Mouse (Mus musculus): ENCODE results near the gene Zranb3. TPM values are rescaled to one million over a fixed set of nuclear protein-coding genes. Genes with fewer than 3 reads are reported as not detected.
"Not testable (repeated sequence)": the region's sequence is repeated elsewhere in the genome, so short reads cannot be mapped to it uniquely, and the experiment has no call there.

The Zranb3 gene
- polyA plus RNA-seq, 1 experiment from 2014 or later = 17.5 TPM

DNA sequence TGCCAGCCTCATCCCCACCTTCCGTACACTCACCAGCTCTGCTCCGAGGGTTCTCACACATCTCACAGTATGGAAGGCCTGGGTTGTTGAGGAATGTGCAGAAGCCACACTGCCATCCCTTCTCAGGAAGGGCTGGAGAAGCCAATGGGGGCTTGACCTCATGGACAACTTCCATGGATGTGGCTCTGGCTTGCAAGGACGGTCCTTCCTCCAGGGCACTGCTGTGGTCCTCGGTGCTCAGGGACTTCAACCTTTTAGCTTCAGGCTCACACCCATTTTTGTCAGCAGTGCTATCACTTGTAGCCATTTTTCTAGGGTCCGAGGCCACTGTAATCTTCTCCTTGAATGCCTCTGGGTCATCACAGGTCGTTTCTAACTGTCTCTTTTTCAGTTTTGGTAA lies 126.7 kb downstream of the Zranb3 start:
- Histone ChIP-seq H3K4me3 (no peak overlapping the region), H3K27ac (no peak overlapping the region), H3K27me3 (ENCODE audit: poor library complexity, severe bottlenecking) (no peaks in the 10 kb centered on the region), H3K4me1 (no peaks in the 10 kb centered on the region), H3K36me3 (replicated peaks) (peaks cover 23% of the 10 kb centered on the region), H3K9me3 (no peaks in the 10 kb centered on the region)
- 88% methylated on average over 6 of the region's 6 CpGs for WGBS
- no peak for DNase-seq (ENCODE audit: extremely low spot score, low spot score)

- no peak for DNase-seq (ENCODE audit: extremely low spot score, low spot score)
- Histone ChIP-seq H3K4me3 (no peak overlapping the region), H3K4me1 (no peaks in the 10 kb centered on the region), H3K9me3 (no peaks in the 10 kb centered on the region), H3K36me3 (replicated peaks) (peaks cover 27% of the 10 kb centered on the region), H3K27ac (no peak overlapping the region), H3K27me3 (ENCODE audit: poor library complexity, severe bottlenecking) (no peaks in the 10 kb centered on the region)
- 81% methylated on average over 2 of the region's 2 CpGs for WGBS
These were observed 127.2 kb downstream of the Zranb3 start for GRCm38 (mm10) chr1:127975676-127976075.

DNA sequence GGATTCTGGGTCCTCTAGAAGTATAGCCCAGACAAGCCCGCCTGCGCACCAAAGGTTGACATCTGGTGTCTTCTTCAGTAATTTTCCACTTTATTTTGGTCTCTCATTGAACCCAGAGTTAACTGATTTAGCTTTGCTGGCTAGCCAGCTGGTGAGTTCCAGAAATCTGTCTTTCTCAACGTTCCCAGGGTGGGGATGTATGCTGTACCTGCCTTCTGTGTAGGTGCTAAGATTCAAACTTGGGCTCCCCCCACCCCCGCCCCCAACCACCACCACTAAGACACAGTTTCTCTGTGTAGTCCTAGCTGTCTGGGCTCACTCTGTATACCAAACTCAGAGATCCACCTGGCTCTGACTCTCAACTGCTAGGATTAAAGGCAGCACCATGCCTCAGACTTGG lies 128.8 kb downstream of the Zranb3 start:
- DNase-seq (ENCODE audit: extremely low spot score, low spot score) = no peak

DNA sequence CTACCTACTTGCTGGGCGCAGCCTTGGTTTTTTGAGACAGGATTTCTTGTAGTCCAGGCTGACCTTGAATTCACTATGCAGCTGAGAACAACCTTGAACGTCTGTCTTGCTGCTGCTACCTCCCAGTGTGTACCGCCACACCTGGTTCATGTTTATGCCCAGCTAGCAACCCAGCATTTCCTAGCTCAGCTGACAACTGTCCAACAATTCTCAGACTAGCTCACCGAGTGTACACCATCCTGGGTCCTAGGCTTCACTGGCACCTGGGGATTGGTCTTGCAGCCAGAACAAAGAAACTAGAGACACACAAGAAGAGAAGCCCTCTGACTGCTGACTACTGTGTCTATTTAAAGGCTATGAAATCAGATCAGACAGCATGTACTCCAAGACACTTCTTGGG lies 132.0 kb downstream of the Zranb3 start:
- H3K4me1 ChIP-seq = peaks cover 6% of the 10 kb centered on the region; the same call in 1 of the 2 replicates
- no peak for DNase-seq (ENCODE audit: extremely low spot score, low spot score)
- H3K27me3 ChIP-seq (ENCODE audit: poor library complexity, severe bottlenecking) = no peaks in the 10 kb centered on the region
- no peaks in the 10 kb centered on the region for H3K9me3 ChIP-seq
- no peak overlapping the region for H3K27ac ChIP-seq
- H3K4me3 ChIP-seq = no peak overlapping the region
- peaks cover 35% of the 10 kb centered on the region for H3K36me3 ChIP-seq (replicated peaks)
- 87% methylated on average over 4 of the region's 4 CpGs for WGBS

More for the DNA sequence above, 128.8 kb downstream of the Zranb3 start:
- no peak overlapping the region for H3K4me3 ChIP-seq
- peaks cover 33% of the 10 kb centered on the region for H3K36me3 ChIP-seq (replicated peaks)
- H3K27me3 ChIP-seq (ENCODE audit: poor library complexity, severe bottlenecking) = no peaks in the 10 kb centered on the region
- H3K4me1 ChIP-seq = no peaks in the 10 kb centered on the region
- H3K27ac ChIP-seq = no peak overlapping the region
- H3K9me3 ChIP-seq = no peaks in the 10 kb centered on the region
- WGBS = 90% methylated on average over 4 of the region's 4 CpGs

DNA sequence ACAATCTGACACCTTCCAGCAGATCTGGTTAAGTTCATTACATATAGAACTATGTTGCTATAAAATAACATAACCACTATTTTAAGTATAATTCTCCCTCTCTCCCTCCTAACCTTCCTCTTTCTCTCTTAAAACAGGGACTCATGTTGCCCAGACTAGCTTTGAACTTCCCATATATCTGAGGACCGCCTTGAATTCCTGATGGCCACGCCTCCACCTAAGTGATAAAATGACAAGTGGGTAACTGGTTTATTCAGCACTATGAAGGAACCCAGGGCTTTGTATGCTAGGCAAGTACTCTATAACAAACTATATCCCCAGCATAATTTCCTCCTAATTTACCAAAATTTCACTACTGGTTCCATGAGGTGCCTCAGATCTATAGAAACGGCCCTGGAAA lies 139.5 kb downstream of the Zranb3 start:
- Histone ChIP-seq H3K36me3 (replicated peaks) (peaks cover 62% of the 10 kb centered on the region), H3K4me1 (peaks cover 23% of the 10 kb centered on the region), H3K9me3 (no peaks in the 10 kb centered on the region), H3K4me3 (no peak overlapping the region), H3K27ac (no peak overlapping the region), H3K27me3 (ENCODE audit: poor library complexity, severe bottlenecking) (no peaks in the 10 kb centered on the region)
- DNase-seq (ENCODE audit: extremely low spot score, low spot score) = no peak
- 84% methylated on average over 3 of the region's 3 CpGs for WGBS

GRCm38 (mm10) chr1:127961140-127961539 lies 141.7 kb downstream of the Zranb3 start:
- Histone ChIP-seq H3K4me1 (peaks cover 19% of the 10 kb centered on the region), H3K27ac (no peak overlapping the region), H3K36me3 (replicated peaks) (peaks cover 64% of the 10 kb centered on the region), H3K27me3 (ENCODE audit: poor library complexity, severe bottlenecking) (no peaks in the 10 kb centered on the region), H3K4me3 (no peak overlapping the region), H3K9me3 (no peaks in the 10 kb centered on the region)
- DNase-seq (ENCODE audit: extremely low spot score, low spot score) = no peak
- WGBS = 88% methylated on average over 1 of the region's 1 CpGs

DNA sequence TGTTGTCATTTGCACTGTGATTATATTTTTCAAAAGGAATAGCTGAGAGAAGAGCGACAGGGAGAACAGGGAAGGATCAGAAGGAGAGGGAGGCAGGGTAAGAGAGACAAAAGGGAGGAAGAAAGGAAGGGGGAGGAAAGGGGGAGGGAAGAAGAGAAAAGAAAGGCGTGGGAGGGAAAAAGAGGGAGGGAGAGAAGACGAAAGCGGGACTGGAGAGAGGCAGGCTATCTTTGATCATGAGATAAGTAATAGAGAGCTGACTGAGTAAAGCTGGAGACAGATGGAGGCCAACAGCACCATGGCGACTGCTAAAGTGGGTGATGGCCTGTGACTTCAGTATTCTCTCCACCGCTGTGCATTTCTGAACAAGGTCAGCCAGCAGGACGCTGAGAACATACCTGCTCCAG lies 143.5 kb downstream of the Zranb3 start:
- no peak for DNase-seq (ENCODE audit: extremely low spot score, low spot score)
- H3K27me3 ChIP-seq (ENCODE audit: poor library complexity, severe bottlenecking) = no peaks in the 10 kb centered on the region
- peaks cover 17% of the 10 kb centered on the region for H3K4me1 ChIP-seq
- WGBS = 63% methylated on average over 7 of the region's 7 CpGs
- H3K27ac ChIP-seq = peak overlapping the region; percentile 63
- H3K36me3 ChIP-seq (replicated peaks) = peaks cover 68% of the 10 kb centered on the region
- H3K9me3 ChIP-seq = no peaks in the 10 kb centered on the region
- H3K4me3 ChIP-seq = no peak overlapping the region

GRCm38 (mm10) chr1:127958801-127959200 lies 144.0 kb downstream of the Zranb3 start:
- WGBS = 71% methylated on average over 5 of the region's 5 CpGs
- Histone ChIP-seq H3K4me1 (peaks cover 17% of the 10 kb centered on the region), H3K9me3 (no peaks in the 10 kb centered on the region), H3K27me3 (ENCODE audit: poor library complexity, severe bottlenecking) (no peaks in the 10 kb centered on the region), H3K36me3 (replicated peaks) (peaks cover 68% of the 10 kb centered on the region), H3K4me3 (no peak overlapping the region), H3K27ac (peak overlapping the region; percentile 63; the same call in 1 of the 2 replicates)
- DNase-seq (ENCODE audit: extremely low spot score, low spot score) = no peak

GRCm38 (mm10) chr1:127956524-127956923 lies 146.3 kb downstream of the Zranb3 start:
- DNase-seq (ENCODE audit: extremely low spot score, low spot score) = no peak

GRCm38 (mm10) chr1:127954800-127955199 lies 148.0 kb downstream of the Zranb3 start:
- no peaks in the 10 kb centered on the region for H3K9me3 ChIP-seq
- DNase-seq (ENCODE audit: extremely low spot score, low spot score) = no peak
- H3K27ac ChIP-seq = no peak overlapping the region
- peaks cover 60% of the 10 kb centered on the region for H3K36me3 ChIP-seq (replicated peaks)
- H3K4me3 ChIP-seq = no peak overlapping the region
- H3K27me3 ChIP-seq (ENCODE audit: poor library complexity, severe bottlenecking) = no peaks in the 10 kb centered on the region
- H3K4me1 ChIP-seq = peaks cover 16% of the 10 kb centered on the region
- WGBS = 84% methylated on average over 4 of the region's 4 CpGs

More at GRCm38 (mm10) chr1:127956524-127956923, 146.3 kb downstream of the Zranb3 start:
- no peaks in the 10 kb centered on the region for H3K9me3 ChIP-seq
- WGBS = 100% methylated on average over 1 of the region's 1 CpGs
- peaks cover 73% of the 10 kb centered on the region for H3K36me3 ChIP-seq (replicated peaks)
- H3K4me1 ChIP-seq = peaks cover 17% of the 10 kb centered on the region
- no peaks in the 10 kb centered on the region for H3K27me3 ChIP-seq (ENCODE audit: poor library complexity, severe bottlenecking)
- no peak overlapping the region for H3K27ac ChIP-seq
- H3K4me3 ChIP-seq = no peak overlapping the region

GRCm38 (mm10) chr1:127954198-127954597 lies 148.6 kb downstream of the Zranb3 start:
- H3K4me1 ChIP-seq; H3K27me3 ChIP-seq (ENCODE audit: poor library complexity, severe bottlenecking); H3K9me3 ChIP-seq; DNase-seq (ENCODE audit: extremely low spot score, low spot score); H3K27ac ChIP-seq; H3K4me3 ChIP-seq: not testable (repeated sequence)
- H3K36me3 ChIP-seq (replicated peaks) = peaks cover 54% of the 10 kb centered on the region
- 90% methylated on average over 4 of the region's 4 CpGs for WGBS

GRCm38 (mm10) chr1:127952276-127952675 lies 150.6 kb downstream of the Zranb3 start:
- H3K4me3 ChIP-seq = no peak overlapping the region
- H3K27ac ChIP-seq = no peak overlapping the region
- peaks cover 60% of the 10 kb centered on the region for H3K36me3 ChIP-seq (replicated peaks)
- no peaks in the 10 kb centered on the region for H3K4me1 ChIP-seq
- no peaks in the 10 kb centered on the region for H3K27me3 ChIP-seq (ENCODE audit: poor library complexity, severe bottlenecking)
- DNase-seq (ENCODE audit: extremely low spot score, low spot score) = no peak
- 0 out of 2 replicates have a peak, but pooled peaks cover 4% of the 10 kb centered on the region for H3K9me3 ChIP-seq
- WGBS = 93% methylated on average over 4 of the region's 4 CpGs

- no peak overlapping the region for H3K4me3 ChIP-seq
- 0 out of 2 replicates have a peak, but pooled peaks cover 4% of the 10 kb centered on the region for H3K9me3 ChIP-seq
- WGBS = 95% methylated on average over 5 of the region's 5 CpGs
- no peak overlapping the region for H3K27ac ChIP-seq
- H3K36me3 ChIP-seq (replicated peaks) = peaks cover 51% of the 10 kb centered on the region
- no peak for DNase-seq (ENCODE audit: extremely low spot score, low spot score)
- no peaks in the 10 kb centered on the region for H3K4me1 ChIP-seq
- H3K27me3 ChIP-seq (ENCODE audit: poor library complexity, severe bottlenecking) = no peaks in the 10 kb centered on the region
These were observed 154.1 kb downstream of the Zranb3 start for GRCm38 (mm10) chr1:127948748-127949147.
